Mouse (Mus musculus): Measurements from ENCODE around the gene Trappc6a.

Gene Trappc6a

GRCm38 (mm10) chr7:19508150-19508923 lies at the start of gene Trappc6a, which contains the start of gene Bloc1s3:
Gene Trappc6a (plus strand): TSS chr7:19508395.
Gene Bloc1s3 (minus strand): TSS chr7:19508367.
- in situ Hi-C loops (cut with MboI, MseI) = no loop called here

- in situ Hi-C loops (cut with MboI, MseI) = no loop called here
Measured at GRCm38 (mm10) chr7:19458591-19459111, 49.5 kb upstream of the Trappc6a start, which contains the start of gene Mark4. Gene Mark4 (minus strand): TSS chr7:19458821.

- in situ Hi-C loops (cut with MboI, MseI) = no loop called here
Measured at GRCm38 (mm10) chr7:19459144-19459870, 48.9 kb upstream of the Trappc6a start.

DNA sequence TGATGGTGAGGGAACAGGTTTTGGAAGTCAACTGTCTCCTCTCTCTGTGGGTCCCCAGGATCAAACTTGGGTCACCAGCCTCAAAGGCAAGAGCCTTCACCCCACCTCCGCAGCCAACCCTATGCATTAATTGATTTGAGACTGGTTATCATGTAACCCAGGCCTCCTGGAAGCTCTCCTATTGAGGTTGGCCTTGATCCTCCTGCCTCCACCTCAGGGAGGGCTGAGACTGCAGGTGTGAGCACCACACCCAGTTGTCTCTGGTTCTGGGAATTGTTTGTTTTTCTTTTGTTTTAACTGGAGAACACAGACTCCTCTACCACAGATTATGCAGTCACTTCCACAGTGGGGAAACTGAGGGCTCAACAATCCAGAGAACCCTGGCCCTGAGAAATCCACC lies 47.7 kb upstream of the Trappc6a start:
- in situ Hi-C loops (cut with MboI, MseI) = no loop called here

GRCm38 (mm10) chr7:19461488-19461887 lies 46.7 kb upstream of the Trappc6a start:
- in situ Hi-C loops (cut with MboI, MseI) = no loop called here

DNA sequence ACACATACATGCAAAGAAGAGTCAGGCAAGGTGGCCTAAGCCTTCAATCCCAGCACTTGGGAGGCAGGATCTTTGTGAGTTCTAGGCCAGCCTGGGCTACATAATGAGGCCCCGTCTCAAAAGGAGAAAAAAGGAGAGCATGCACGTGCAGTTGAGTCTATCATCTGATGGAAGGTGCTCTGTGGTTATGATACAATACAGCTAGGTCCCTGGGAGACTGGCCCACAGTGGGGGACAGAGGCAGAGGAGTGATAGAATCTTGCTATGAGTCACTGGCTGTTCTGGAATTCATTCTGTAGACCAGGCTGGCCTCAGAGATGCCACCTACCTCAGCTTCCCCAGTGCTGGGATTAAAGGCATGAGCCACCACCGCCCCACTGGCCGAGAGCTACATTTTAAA lies 45.8 kb upstream of the Trappc6a start:
- in situ Hi-C loops (cut with MboI, MseI) = no loop called here

DNA sequence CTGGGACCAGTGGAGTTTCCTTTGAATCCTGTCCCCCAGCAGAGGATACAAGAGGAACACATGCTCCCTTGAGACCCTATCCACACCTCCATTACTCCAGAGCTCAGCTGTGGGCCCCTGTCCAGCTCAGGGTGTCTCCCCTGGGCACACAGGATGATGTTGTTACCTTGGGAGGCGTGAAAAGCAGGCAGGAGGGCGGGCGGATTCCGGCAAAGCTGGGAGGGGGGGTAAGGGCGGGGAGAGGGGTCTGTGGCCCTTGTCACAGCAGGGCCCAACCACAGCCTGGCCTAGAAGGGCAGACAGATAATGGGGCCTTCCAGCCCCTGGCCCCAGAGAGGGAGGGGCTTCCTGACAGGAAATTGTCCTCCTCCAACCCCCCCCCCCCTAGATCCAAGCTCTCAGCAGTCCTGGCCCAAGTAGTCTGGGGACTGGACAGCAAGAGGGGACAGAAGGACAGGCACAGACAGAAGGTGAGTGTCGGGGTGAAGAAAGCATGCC lies 45.3 kb upstream of the Trappc6a start, which contains the start of gene Exoc3l2:
Gene Exoc3l2, plus strand, starts transcription at position 448 of the 498 bp plus-strand sequence.
- in situ Hi-C loops (cut with MboI, MseI) = no loop called here

GRCm38 (mm10) chr7:19464367-19465307 lies 43.6 kb upstream of the Trappc6a start:
- in situ Hi-C loops (cut with MboI, MseI) = no loop called here

- in situ Hi-C loops (cut with MboI, MseI) = no loop called here
Measured at GRCm38 (mm10) chr7:19466602-19467145, 41.5 kb upstream of the Trappc6a start.

- in situ Hi-C loops (cut with MboI, MseI) = no loop called here
Measured at GRCm38 (mm10) chr7:19467638-19468037, 40.6 kb upstream of the Trappc6a start.

DNA sequence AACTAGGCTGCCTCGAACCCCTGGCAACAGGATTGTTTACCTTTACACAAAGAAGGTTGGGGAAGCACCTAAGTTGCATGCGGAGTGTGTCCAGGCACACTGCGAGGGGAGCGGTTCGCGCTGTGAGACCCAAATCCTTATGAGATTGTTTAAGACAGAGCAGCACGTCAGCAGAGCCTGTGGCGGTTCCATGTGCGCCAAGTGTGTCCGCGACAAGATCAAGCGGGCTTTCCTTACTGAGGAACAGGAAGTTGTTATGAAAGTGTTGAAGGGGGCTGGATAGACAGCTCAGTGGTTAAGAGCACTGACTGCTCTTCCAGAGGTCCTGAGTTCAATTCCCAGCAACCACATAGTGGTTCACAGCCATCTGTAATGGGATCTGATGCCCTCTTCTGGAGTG lies 39.9 kb upstream of the Trappc6a start:
- in situ Hi-C loops (cut with MboI, MseI) = no loop called here

GRCm38 (mm10) chr7:19469404-19469803 lies 38.8 kb upstream of the Trappc6a start:
- in situ Hi-C loops (cut with MboI, MseI) = no loop called here

DNA sequence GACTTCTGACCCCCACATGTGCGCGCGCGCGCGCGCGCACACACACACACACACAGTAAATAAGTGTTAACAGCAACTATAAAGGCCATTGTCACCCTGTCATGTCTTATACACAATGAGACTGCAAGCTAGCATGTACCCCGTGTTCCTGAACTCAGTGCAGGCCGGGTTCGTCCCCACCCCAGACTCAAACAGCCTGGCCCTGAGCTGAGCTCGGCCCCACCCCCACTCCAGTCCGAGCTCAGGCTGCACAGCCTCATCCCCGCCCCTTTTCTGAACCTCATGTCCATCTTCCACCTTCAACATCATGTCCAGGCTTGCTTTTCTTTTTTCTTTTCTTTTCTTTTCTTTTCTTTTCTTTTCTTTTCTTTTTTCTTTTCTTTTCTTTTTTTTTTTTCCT lies 37.9 kb upstream of the Trappc6a start:
- in situ Hi-C loops (cut with MboI, MseI) = no loop called here

- in situ Hi-C loops (cut with MboI, MseI) = no loop called here
Measured at GRCm38 (mm10) chr7:19472403-19472802, 35.8 kb upstream of the Trappc6a start.

- in situ Hi-C loops (cut with MboI, MseI) = no loop called here
Measured at GRCm38 (mm10) chr7:19473875-19474443, 34.2 kb upstream of the Trappc6a start.

GRCm38 (mm10) chr7:19477084-19477483 lies 31.1 kb upstream of the Trappc6a start:
- in situ Hi-C loops (cut with MboI, MseI) = no loop called here

- in situ Hi-C loops (cut with MboI, MseI) = no loop called here
Measured at GRCm38 (mm10) chr7:19477624-19478384, 30.4 kb upstream of the Trappc6a start.

DNA sequence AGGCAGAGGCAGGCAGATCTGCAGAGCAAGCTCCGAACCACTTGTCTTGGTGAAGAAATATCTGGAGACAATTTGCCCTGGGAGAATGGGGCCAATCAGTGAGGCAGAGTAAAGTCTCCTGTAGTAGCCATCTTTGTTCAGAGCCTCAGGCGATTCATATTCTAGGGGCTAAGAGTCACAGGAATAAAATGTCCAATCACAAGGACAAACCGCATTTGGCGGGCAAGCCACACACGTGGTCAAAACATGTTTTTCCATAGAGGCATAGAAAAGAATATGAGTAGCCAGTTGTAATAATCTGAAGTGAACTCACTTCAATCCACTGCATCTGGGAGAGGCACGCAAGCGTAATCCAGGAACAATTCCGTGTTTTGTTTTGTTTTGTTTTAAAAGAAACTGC lies 24.9 kb upstream of the Trappc6a start:
- in situ Hi-C loops (cut with MboI, MseI) = no loop called here

GRCm38 (mm10) chr7:19485488-19485887 lies 22.7 kb upstream of the Trappc6a start:
- in situ Hi-C loops (cut with MboI, MseI) = no loop called here

DNA sequence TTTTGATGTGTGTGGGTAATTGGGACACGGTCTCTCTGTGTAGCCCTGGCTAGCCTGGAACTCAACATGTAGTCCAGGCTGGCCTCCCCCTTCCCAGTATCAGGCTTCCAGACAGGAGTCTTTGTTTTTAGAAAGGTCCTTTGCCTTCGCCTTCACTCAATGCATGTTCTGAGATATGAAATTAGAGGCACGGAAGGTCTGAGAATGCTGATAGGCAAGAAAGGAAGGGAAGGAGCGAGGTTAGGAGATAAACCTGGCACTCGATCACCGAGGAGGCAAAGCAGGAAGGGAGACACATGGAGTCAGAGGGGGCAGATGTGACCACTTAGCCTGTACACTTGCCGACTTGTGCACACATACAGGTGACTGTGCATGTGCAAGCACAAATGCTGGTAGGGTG lies 21.6 kb upstream of the Trappc6a start:
- in situ Hi-C loops (cut with MboI, MseI) = no loop called here

All from T-helper 1 cell (primary cell).